Mouse (Mus musculus) ovary, postnatal 10 days (tissue): ENCODE data around the gene Eif3j1.

Experiments
- DNase-seq: peaks from one replicate; pipeline ENCODE4 v3.0.0; 2022; ENCODE audit warnings: low spot score

The Eif3j1 gene

GRCm38 (mm10) chr2:122102070-122102469, 73.7 kb downstream of the Eif3j1 start:
- no peak for DNase-seq
